Mouse (Mus musculus): Measurements from ENCODE around the gene Samd14.

- TF ChIP-seq POLR2A (IDR thresholded peaks at IDR 0.05; ENCODE audit: control insufficient read depth, low read depth, low read length) (no peak), CTCF (IDR thresholded peaks at IDR 0.05; ENCODE audit: control insufficient read depth, insufficient read depth, insufficient replicate concordance, low read depth, low read length) (no peak)
Observed at GRCm38 (mm10) chr11:94978178-94978915, 31.3 kb upstream of the Samd14 start.
